Mouse (Mus musculus): ENCODE data around the gene AL731706.1. TPM values are rescaled to one million over a fixed set of nuclear protein-coding genes. Genes with fewer than 3 reads are reported as not detected.

AL731706.1 gene
- polyA plus RNA-seq, 1 experiment: 13.4 TPM

GRCm38 (mm10) chr2:136854543-136855388 is 36.4 kb downstream of the AL731706.1 start:
- Histone ChIP-seq H3K4me1 (ENCODE audit: control insufficient read depth, insufficient read depth, low read length) (no peaks in the 10 kb centered on the region), H3K27ac (ENCODE audit: insufficient read depth, low read length) (no peak overlapping the region), H3K36me3 (ENCODE audit: control insufficient read depth, insufficient read depth, low read length, poor library complexity, severe bottlenecking) (no peaks in the 10 kb centered on the region), H3K27me3 (ENCODE audit: control insufficient read depth, insufficient read depth, low read length, poor library complexity, severe bottlenecking) (no peaks in the 10 kb centered on the region; the same call in 1 of the 2 replicates), H3K4me3 (ENCODE audit: low read depth, low read length) (no peak overlapping the region), H3K9me3 (replicated peaks; ENCODE audit: control insufficient read depth, insufficient read depth, low read length, poor library complexity, severe bottlenecking) (no peaks in the 10 kb centered on the region), H3K9ac (ENCODE audit: low read depth, poor library complexity, severe bottlenecking) (no peak overlapping the region)
- TF ChIP-seq EP300 (IDR thresholded peaks at IDR 0.05; ENCODE audit: insufficient read depth, low read depth, low read length) (no peak), POLR2A (IDR thresholded peaks at IDR 0.05; ENCODE audit: insufficient read depth, low read length) (no peak), CTCF (IDR thresholded peaks at IDR 0.05; ENCODE audit: low read depth, low read length) (no peak)

GRCm38 (mm10) chr2:136850366-136850765 is 40.8 kb downstream of the AL731706.1 start:
- H3K27me3 ChIP-seq (ENCODE audit: control insufficient read depth, insufficient read depth, low read length, poor library complexity, severe bottlenecking): no peaks in the 10 kb centered on the region
- TF ChIP-seq CTCF (IDR thresholded peaks at IDR 0.05; ENCODE audit: low read depth, low read length) (no peak), POLR2A (IDR thresholded peaks at IDR 0.05; ENCODE audit: insufficient read depth, low read length) (no peak), EP300 (IDR thresholded peaks at IDR 0.05; ENCODE audit: insufficient read depth, low read depth, low read length) (no peak)
- no peak overlapping the region for H3K9ac ChIP-seq (ENCODE audit: low read depth, poor library complexity, severe bottlenecking)
- no peaks in the 10 kb centered on the region for H3K9me3 ChIP-seq (replicated peaks; ENCODE audit: control insufficient read depth, insufficient read depth, low read length, poor library complexity, severe bottlenecking)
- no peaks in the 10 kb centered on the region for H3K36me3 ChIP-seq (ENCODE audit: control insufficient read depth, insufficient read depth, low read length, poor library complexity, severe bottlenecking)
- H3K27ac ChIP-seq (ENCODE audit: insufficient read depth, low read length): no peak overlapping the region
- H3K4me1 ChIP-seq (ENCODE audit: control insufficient read depth, insufficient read depth, low read length): no peaks in the 10 kb centered on the region
- H3K4me3 ChIP-seq (ENCODE audit: low read depth, low read length): no peak overlapping the region

GRCm38 (mm10) chr2:136837994-136838393 is 53.2 kb downstream of the AL731706.1 start:
- no peaks in the 10 kb centered on the region for H3K4me1 ChIP-seq (ENCODE audit: control insufficient read depth, insufficient read depth, low read length)
- no peaks in the 10 kb centered on the region for H3K36me3 ChIP-seq (ENCODE audit: control insufficient read depth, insufficient read depth, low read length, poor library complexity, severe bottlenecking)
- H3K4me3 ChIP-seq (ENCODE audit: low read depth, low read length): no peak overlapping the region
- no peaks in the 10 kb centered on the region for H3K9me3 ChIP-seq (replicated peaks; ENCODE audit: control insufficient read depth, insufficient read depth, low read length, poor library complexity, severe bottlenecking)
- no peaks in the 10 kb centered on the region for H3K27me3 ChIP-seq (ENCODE audit: control insufficient read depth, insufficient read depth, low read length, poor library complexity, severe bottlenecking)
- TF ChIP-seq EP300 (IDR thresholded peaks at IDR 0.05; ENCODE audit: insufficient read depth, low read depth, low read length) (no peak), CTCF (IDR thresholded peaks at IDR 0.05; ENCODE audit: low read depth, low read length) (no peak), POLR2A (IDR thresholded peaks at IDR 0.05; ENCODE audit: insufficient read depth, low read length) (no peak)
- H3K27ac ChIP-seq (ENCODE audit: insufficient read depth, low read length): no peak overlapping the region
- H3K9ac ChIP-seq (ENCODE audit: low read depth, poor library complexity, severe bottlenecking): no peak overlapping the region

GRCm38 (mm10) chr2:136835882-136836281 is 55.3 kb downstream of the AL731706.1 start:
- H3K4me1 ChIP-seq (ENCODE audit: control insufficient read depth, insufficient read depth, low read length): no peaks in the 10 kb centered on the region
- no peak overlapping the region for H3K27ac ChIP-seq (ENCODE audit: insufficient read depth, low read length)
- no peak for TF ChIP-seq EP300 (IDR thresholded peaks at IDR 0.05; ENCODE audit: insufficient read depth, low read depth, low read length)
- TF ChIP-seq CTCF (IDR thresholded peaks at IDR 0.05; ENCODE audit: low read depth, low read length): no peak
- TF ChIP-seq POLR2A (IDR thresholded peaks at IDR 0.05; ENCODE audit: insufficient read depth, low read length): no peak
- no peak overlapping the region for H3K4me3 ChIP-seq (ENCODE audit: low read depth, low read length)
- no peaks in the 10 kb centered on the region for H3K36me3 ChIP-seq (ENCODE audit: control insufficient read depth, insufficient read depth, low read length, poor library complexity, severe bottlenecking)
- H3K27me3 ChIP-seq (ENCODE audit: control insufficient read depth, insufficient read depth, low read length, poor library complexity, severe bottlenecking): no peaks in the 10 kb centered on the region
- H3K9ac ChIP-seq (ENCODE audit: low read depth, poor library complexity, severe bottlenecking): no peak overlapping the region
- H3K9me3 ChIP-seq (replicated peaks; ENCODE audit: control insufficient read depth, insufficient read depth, low read length, poor library complexity, severe bottlenecking): no peaks in the 10 kb centered on the region

- Histone ChIP-seq H3K36me3 (ENCODE audit: control insufficient read depth, insufficient read depth, low read length, poor library complexity, severe bottlenecking) (no peaks in the 10 kb centered on the region), H3K4me1 (ENCODE audit: control insufficient read depth, insufficient read depth, low read length) (no peaks in the 10 kb centered on the region)
Measured at GRCm38 (mm10) chr2:136834715-136835075, 56.5 kb downstream of the AL731706.1 start.

More at GRCm38 (mm10) chr2:136834715-136835075, 56.5 kb downstream of the AL731706.1 start:
- Histone ChIP-seq H3K27ac (ENCODE audit: insufficient read depth, low read length) (no peak overlapping the region), H3K27me3 (ENCODE audit: control insufficient read depth, insufficient read depth, low read length, poor library complexity, severe bottlenecking) (no peaks in the 10 kb centered on the region), H3K9me3 (replicated peaks; ENCODE audit: control insufficient read depth, insufficient read depth, low read length, poor library complexity, severe bottlenecking) (no peaks in the 10 kb centered on the region), H3K9ac (ENCODE audit: low read depth, poor library complexity, severe bottlenecking) (no peak overlapping the region), H3K4me3 (ENCODE audit: low read depth, low read length) (no peak overlapping the region)
- TF ChIP-seq CTCF (IDR thresholded peaks at IDR 0.05; ENCODE audit: low read depth, low read length) (no peak), POLR2A (IDR thresholded peaks at IDR 0.05; ENCODE audit: insufficient read depth, low read length) (no peak), EP300 (IDR thresholded peaks at IDR 0.05; ENCODE audit: insufficient read depth, low read depth, low read length) (no peak)
